Mouse (Mus musculus) A20 (cell line): ENCODE data around the gene Chmp1a.

Experiments
- DNase-seq: peaks from one replicate; pipeline ENCODE4 v3.0.0-alpha.2; 2011; ENCODE audit warnings: low read depth, low spot score

Chmp1a gene

GRCm38 (mm10) chr8:123156070-123156773 lies 56.3 kb downstream of the Chmp1a start:
- DNase-seq = no peak

GRCm38 (mm10) chr8:123155177-123155576 lies 57.4 kb downstream of the Chmp1a start:
- no peak for DNase-seq
